ENCODE assay signal across 11 mouse cellular contexts in the genomic region with DNA sequence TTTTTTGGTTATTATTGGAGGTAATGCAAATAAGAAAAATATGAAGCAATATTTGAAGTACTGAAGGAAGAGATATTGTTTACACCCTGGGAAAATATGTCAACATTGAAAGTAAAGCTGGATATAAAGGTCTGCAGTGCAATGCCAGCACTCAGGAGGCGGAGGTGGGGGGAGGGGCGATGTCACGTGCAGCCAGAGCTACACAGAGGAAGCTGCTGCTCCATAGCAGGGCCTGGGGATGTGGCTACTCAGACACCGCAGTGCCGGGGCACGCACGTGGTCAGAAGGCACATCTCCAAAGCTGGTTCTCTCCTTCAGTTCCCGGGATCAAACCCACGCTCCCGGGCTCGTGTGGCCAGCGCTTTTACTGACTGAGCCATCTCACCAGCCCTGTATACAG.
DNase-seq lines count a peak whose midpoint lies in the region; ATAC-seq and TF ChIP-seq lines count a peak whose summit lies in the region.
"Had no signal": no experiment of that assay in that cellular context is flagged by ENCODE, and none has a peak within 500 bp of the region (broad histone marks: within the 10 kb centered on the region; RNA-seq: fewer than 3 reads in every experiment).

No protein-coding gene starts in this region.

- no peak overlapping the region for H3K27ac ChIP-seq in hindbrain, embryonic 12.5 days
- H3K27ac ChIP-seq in hindbrain, embryonic 14.5 days: no peak overlapping the region
- H3K27ac ChIP-seq in CH12.LX (ENCODE audit: insufficient read depth, low read depth): no peak overlapping the region
- no peak overlapping the region for H3K27ac ChIP-seq in embryonic facial prominence, embryonic 11.5 days (replicated peaks; ENCODE audit: low read depth, low read length)
- no peak overlapping the region for H3K27ac ChIP-seq in intestine, postnatal 0 days (ENCODE audit: low read depth, low read length)

- no peaks in the 10 kb centered on the region for H3K9me3 ChIP-seq in hindbrain, embryonic 12.5 days (replicated peaks)
- no peaks in the 10 kb centered on the region for H3K9me3 ChIP-seq in hindbrain, embryonic 14.5 days (ENCODE audit: control insufficient read depth, low read length)
- no peaks in the 10 kb centered on the region for H3K9me3 ChIP-seq in CH12.LX (replicated peaks; ENCODE audit: low read length)
- H3K9me3 ChIP-seq in embryonic facial prominence, embryonic 11.5 days (replicated peaks; ENCODE audit: control insufficient read depth, low read length): no peaks in the 10 kb centered on the region
- no peaks in the 10 kb centered on the region for H3K9me3 ChIP-seq in intestine, postnatal 0 days (ENCODE audit: control insufficient read depth)

- TF ChIP-seq CTCF in CH12.LX (conservative IDR thresholded peaks at IDR 0.05 in 1 of 2, IDR thresholded peaks at IDR 0.05 in 1 of 2; ENCODE audit: low read depth in 2 of 2, low read length in 2 of 2): no peak
- TF ChIP-seq CTCF in intestine, postnatal 0 days (IDR thresholded peaks at IDR 0.05; ENCODE audit: low read depth): no peak

- H3K9ac ChIP-seq in hindbrain, embryonic 12.5 days: no peak overlapping the region
- no peak overlapping the region for H3K9ac ChIP-seq in hindbrain, embryonic 14.5 days
- H3K9ac ChIP-seq in CH12.LX (ENCODE audit: insufficient read depth, low read depth): no peak overlapping the region
- H3K9ac ChIP-seq in embryonic facial prominence, embryonic 11.5 days (replicated peaks; ENCODE audit: low read length): no peak overlapping the region
- no peak overlapping the region for H3K9ac ChIP-seq in intestine, postnatal 0 days (ENCODE audit: low read depth, low read length)

- TF ChIP-seq EP300 in CH12.LX (IDR thresholded peaks at IDR 0.05; ENCODE audit: low read length): no peak

- no peak overlapping the region for H3K4me3 ChIP-seq in hindbrain, embryonic 12.5 days
- H3K4me3 ChIP-seq in hindbrain, embryonic 14.5 days (replicated peaks; ENCODE audit: low read length): no peak overlapping the region
- H3K4me3 ChIP-seq in CH12.LX (replicated peaks in 1 of 3; ENCODE audit: low read depth in 2 of 3, low read length in 2 of 3, poor library complexity in 1 of 3): no peak overlapping the region
- no peak overlapping the region for H3K4me3 ChIP-seq in embryonic facial prominence, embryonic 11.5 days (ENCODE audit: low read depth, low read length)
- no peak overlapping the region for H3K4me3 ChIP-seq in intestine, postnatal 0 days (ENCODE audit: low read depth, low read length)
- H3K4me3 ChIP-seq: erythroblast, embryonic 14.5 days had no signal

- H3K79me2 ChIP-seq in CH12.LX (replicated peaks; ENCODE audit: control insufficient read depth, extremely low read depth, insufficient read depth, poor library complexity, severe bottlenecking): no peaks in the 10 kb centered on the region

- TF ChIP-seq RAD21 in CH12.LX (IDR thresholded peaks at IDR 0.05; ENCODE audit: low read depth, low read length): no peak

- DNase-seq in hindbrain, embryonic 14.5 days (ENCODE audit: low spot score): no peak
- DNase-seq in CH12.LX (ENCODE audit: extremely low read depth): no peak
- peak; percentile 63 for DNase-seq in embryonic facial prominence, embryonic 11.5 days (ENCODE audit: low spot score)
- DNase-seq in frontal cortex, postnatal 25 days (ENCODE audit: low spot score in 2 of 2): no peak
- no peak for DNase-seq in adrenal gland, adult 2 months
- DNase-seq: heart, postnatal 10 days; layer of hippocampus, postnatal 36 days had no signal

- TF ChIP-seq POLR2A in CH12.LX (IDR thresholded peaks at IDR 0.05; ENCODE audit: low read depth, low read length): no peak

- no peak overlapping the region for H3K4me2 ChIP-seq in hindbrain, embryonic 12.5 days (replicated peaks)
- no peak overlapping the region for H3K4me2 ChIP-seq in hindbrain, embryonic 14.5 days (replicated peaks)
- no peak overlapping the region for H3K4me2 ChIP-seq in CH12.LX (ENCODE audit: insufficient read depth, low read depth, poor library complexity, severe bottlenecking)
- H3K4me2 ChIP-seq in embryonic facial prominence, embryonic 11.5 days (ENCODE audit: low read depth, low read length): no peak overlapping the region
- H3K4me2 ChIP-seq in intestine, postnatal 0 days (replicated peaks; ENCODE audit: low read depth): no peak overlapping the region

- peak; percentile 36; the same call in 1 of the 2 replicates for ATAC-seq in hindbrain, embryonic 12.5 days (ENCODE audit: low FRiP score)
- ATAC-seq in hindbrain, embryonic 14.5 days (ENCODE audit: low FRiP score): no peak
- peak; percentile 63; the same call in 1 of the 2 replicates for ATAC-seq in embryonic facial prominence, embryonic 11.5 days (replicated peaks; ENCODE audit: insufficient number of reproducible peaks, low FRiP score, low TSS enrichment, low read depth)
- peak; percentile 67 for ATAC-seq in megakaryocyte, adult 5-6 weeks (ENCODE audit: poor library complexity, severe bottlenecking)
- ATAC-seq in intestine, postnatal 0 days: no peak

- H3K4me1 ChIP-seq in hindbrain, embryonic 12.5 days: peaks cover 4% of the 10 kb centered on the region; the same call in 1 of the 2 replicates
- peaks cover 5% of the 10 kb centered on the region; the same call in 1 of the 2 replicates for H3K4me1 ChIP-seq in hindbrain, embryonic 14.5 days (replicated peaks; ENCODE audit: control insufficient read depth, insufficient read depth, low read length)
- peaks cover 5 to 17% of the 10 kb centered on the region in 2 experiments; a peak in 3 of 4 replicates for H3K4me1 ChIP-seq in CH12.LX (ENCODE audit: control insufficient read depth in 1 of 2, insufficient read depth in 2 of 2)
- no peaks in the 10 kb centered on the region for H3K4me1 ChIP-seq in embryonic facial prominence, embryonic 11.5 days (ENCODE audit: control insufficient read depth, insufficient read depth, low read length)
- no peaks in the 10 kb centered on the region for H3K4me1 ChIP-seq in intestine, postnatal 0 days (replicated peaks; ENCODE audit: control insufficient read depth, insufficient read depth, low read length)

- dilution Hi-C loops in CH12.LX (cut with MboI; ENCODE audit: extremely low pct_ligation_motif_present, extremely low pct_unique_long_range_greater_than_20kb, low sequenced_read_pairs): no loop called here

- 42% methylated on average over 12 of the region's 12 CpGs for WGBS in hindbrain, embryonic 12.5 days
- 38% methylated on average over 12 of the region's 12 CpGs for WGBS in hindbrain, embryonic 14.5 days
- 36% methylated on average over 12 of the region's 12 CpGs for WGBS in embryonic facial prominence, embryonic 11.5 days
- WGBS in intestine, postnatal 0 days: 38% methylated on average over 12 of the region's 12 CpGs

- in situ Hi-C loops in CH12.LX (cut with MboI; ENCODE audit: low pct_ligation_motif_present, low pct_unique_long_range_greater_than_20kb, low sequenced_read_pairs): loop anchor here (25.0 kb wide), 1 partner anchor 606 kb away; no protein-coding TSS in a partner anchor

- no peaks in the 10 kb centered on the region for H3K36me3 ChIP-seq in hindbrain, embryonic 12.5 days
- H3K36me3 ChIP-seq in hindbrain, embryonic 14.5 days (replicated peaks; ENCODE audit: control insufficient read depth, insufficient read depth): no peaks in the 10 kb centered on the region
- H3K36me3 ChIP-seq in CH12.LX (replicated peaks in 1 of 2; ENCODE audit: control insufficient read depth in 1 of 2, insufficient read depth in 1 of 2, low read length in 1 of 2): no peaks in the 10 kb centered on the region
- no peaks in the 10 kb centered on the region for H3K36me3 ChIP-seq in embryonic facial prominence, embryonic 11.5 days (replicated peaks; ENCODE audit: control insufficient read depth, insufficient read depth, low read depth, low read length)
- H3K36me3 ChIP-seq in intestine, postnatal 0 days (ENCODE audit: control insufficient read depth, insufficient read depth): no peaks in the 10 kb centered on the region

- H3K27me3 ChIP-seq in hindbrain, embryonic 12.5 days: no peaks in the 10 kb centered on the region
- H3K27me3 ChIP-seq in hindbrain, embryonic 14.5 days (ENCODE audit: control insufficient read depth, insufficient read depth, low read length): no peaks in the 10 kb centered on the region
- H3K27me3 ChIP-seq in CH12.LX (replicated peaks): no peaks in the 10 kb centered on the region
- 0 out of 2 replicates have a peak, but pooled peaks cover 2% of the 10 kb centered on the region for H3K27me3 ChIP-seq in embryonic facial prominence, embryonic 11.5 days (ENCODE audit: control insufficient read depth, insufficient read depth, low read length)
- H3K27me3 ChIP-seq in intestine, postnatal 0 days (replicated peaks; ENCODE audit: control insufficient read depth, insufficient read depth, low read length): no peaks in the 10 kb centered on the region

TF ChIP-seq in CH12.LX, 34 proteins besides CTCF, POLR2A, EP300 and RAD21:
- TF ChIP-seq ELF1 (IDR thresholded peaks at IDR 0.05; ENCODE audit: low read depth, low read length): no peak
- TF ChIP-seq BHLHE40 (IDR thresholded peaks at IDR 0.05; ENCODE audit: low read depth, low read length): peak; percentile 69
TF ChIP-seq in CH12.LX: peak in this region for 1.

Comparison
In these comparisons a context has a peak if more than half of its experiments do, and no peak if none do; other contexts are left out.
1. ATAC-seq: peak in hindbrain, embryonic 12.5 days (single experiment), embryonic facial prominence, embryonic 11.5 days (single experiment) and megakaryocyte, adult 5-6 weeks (single experiment); none in hindbrain, embryonic 14.5 days (single experiment) and intestine, postnatal 0 days (single experiment).